Mouse (Mus musculus): Measurements from ENCODE around the gene Fgfr2. TPM values are rescaled to one million over a fixed set of nuclear protein-coding genes. Genes with fewer than 3 reads are reported as not detected.

Fgfr2 gene
- polyA plus RNA-seq, 1 experiment: 0.17 TPM

DNA sequence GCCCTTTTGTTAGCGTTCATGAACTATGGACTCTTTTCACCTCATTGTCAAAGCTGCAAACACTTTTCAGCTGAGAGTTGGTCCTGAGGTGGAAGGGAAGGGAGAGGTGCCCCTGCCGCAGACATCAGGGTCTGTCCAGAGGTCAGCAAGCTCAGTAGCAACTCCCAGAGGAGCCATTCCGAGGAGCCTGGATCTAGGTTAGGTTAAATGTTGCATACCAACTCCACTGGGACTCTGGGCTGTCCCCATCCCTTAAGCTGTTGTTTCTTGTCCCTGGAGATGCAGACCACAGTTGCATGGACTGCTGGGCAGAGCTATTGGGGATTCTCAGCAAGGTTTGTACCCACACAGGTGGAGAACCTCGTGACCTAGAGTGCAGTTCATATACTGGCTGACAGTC lies 424.0 kb downstream of the Fgfr2 start:
- TF ChIP-seq CEBPB (IDR thresholded peaks at IDR 0.05; ENCODE audit: insufficient read depth, poor library complexity, severe bottlenecking): no peak
- TF ChIP-seq POLR2A (IDR thresholded peaks at IDR 0.05; ENCODE audit: insufficient read length, low read depth): no peak
- no peak for TF ChIP-seq SRF (IDR thresholded peaks at IDR 0.05; ENCODE audit: control insufficient read depth, insufficient read length, low read depth)
- no peak for TF ChIP-seq TCF3 (IDR thresholded peaks at IDR 0.05; ENCODE audit: insufficient read length, low read depth)
- no peak for TF ChIP-seq POLR2AphosphoS2 (IDR thresholded peaks at IDR 0.05; ENCODE audit: insufficient read length, low read depth)
- no peak for TF ChIP-seq MYOG (IDR thresholded peaks at IDR 0.05; ENCODE audit: control insufficient read depth in 1 of 3, insufficient read depth in 1 of 3, insufficient read length in 2 of 3, low read depth in 2 of 3)
- no peak for TF ChIP-seq MAX (IDR thresholded peaks at IDR 0.05; ENCODE audit: low read depth)
- no peak for TF ChIP-seq REST (IDR thresholded peaks at IDR 0.05; ENCODE audit: insufficient read depth, insufficient read length)
- no peak for TF ChIP-seq USF1 (IDR thresholded peaks at IDR 0.05; ENCODE audit: low read depth)
- TF ChIP-seq TCF12 (IDR thresholded peaks at IDR 0.05; ENCODE audit: insufficient read depth, poor library complexity, severe bottlenecking): no peak
- TF ChIP-seq MYOD1 (IDR thresholded peaks at IDR 0.05; ENCODE audit: control insufficient read depth in 1 of 3, insufficient read length in 2 of 3, low read depth in 2 of 3): no peak
- no peak for TF ChIP-seq E2F4 (IDR thresholded peaks at IDR 0.05; ENCODE audit: insufficient read depth)
- no peaks in the 10 kb centered on the region for H3K27me3 ChIP-seq (ENCODE audit: control insufficient read depth, insufficient read depth, insufficient read length)
- H3K4me3 ChIP-seq: no peak overlapping the region
- H3K4me2 ChIP-seq (ENCODE audit: low read depth): peak overlapping the region; percentile 3
- H3ac ChIP-seq (ENCODE audit: control insufficient read depth, insufficient read length): no peak overlapping the region
- no peaks in the 10 kb centered on the region for H3K79me2 ChIP-seq (ENCODE audit: control insufficient read depth, insufficient read depth)
- H3K36me3 ChIP-seq (ENCODE audit: control insufficient read depth, insufficient read depth): no peaks in the 10 kb centered on the region

DNA sequence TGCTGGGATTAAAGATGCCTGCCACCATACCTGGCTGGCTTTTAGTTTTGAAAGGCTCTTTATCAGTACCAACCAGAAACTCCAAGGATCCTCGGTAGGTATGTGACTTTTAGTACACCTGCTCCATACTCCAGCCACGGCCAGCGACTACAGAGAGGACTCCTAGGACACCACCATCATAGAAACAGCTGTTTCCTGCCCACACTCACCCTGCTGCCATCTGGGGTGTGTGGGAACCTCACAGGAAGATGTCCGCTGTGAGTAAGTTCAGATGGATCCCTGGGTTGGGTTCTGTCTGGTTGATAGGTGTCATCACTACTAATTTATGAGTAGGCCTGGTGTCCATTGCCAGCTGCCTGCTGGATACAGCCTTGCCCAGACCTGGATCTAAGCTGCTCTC lies 424.4 kb downstream of the Fgfr2 start:
- H3ac ChIP-seq (ENCODE audit: control insufficient read depth, insufficient read length): no peak overlapping the region
- no peak overlapping the region for H3K4me3 ChIP-seq
- no peaks in the 10 kb centered on the region for H3K27me3 ChIP-seq (ENCODE audit: control insufficient read depth, insufficient read depth, insufficient read length)
- no peaks in the 10 kb centered on the region for H3K79me2 ChIP-seq (ENCODE audit: control insufficient read depth, insufficient read depth)
- TF ChIP-seq POLR2AphosphoS2 (IDR thresholded peaks at IDR 0.05; ENCODE audit: insufficient read length, low read depth) (no peak), POLR2A (IDR thresholded peaks at IDR 0.05; ENCODE audit: insufficient read length, low read depth) (no peak), SRF (IDR thresholded peaks at IDR 0.05; ENCODE audit: control insufficient read depth, insufficient read length, low read depth) (no peak), REST (IDR thresholded peaks at IDR 0.05; ENCODE audit: insufficient read depth, insufficient read length) (no peak), MYOG (IDR thresholded peaks at IDR 0.05; ENCODE audit: control insufficient read depth in 1 of 3, insufficient read depth in 1 of 3, insufficient read length in 2 of 3, low read depth in 2 of 3) (peak; percentile 56 to 93 (median 62)), USF1 (IDR thresholded peaks at IDR 0.05; ENCODE audit: low read depth) (no peak), MAX (IDR thresholded peaks at IDR 0.05; ENCODE audit: low read depth) (no peak), E2F4 (IDR thresholded peaks at IDR 0.05; ENCODE audit: insufficient read depth) (no peak), TCF12 (IDR thresholded peaks at IDR 0.05; ENCODE audit: insufficient read depth, poor library complexity, severe bottlenecking) (peak; percentile 58), CEBPB (IDR thresholded peaks at IDR 0.05; ENCODE audit: insufficient read depth, poor library complexity, severe bottlenecking) (no peak), MYOD1 (IDR thresholded peaks at IDR 0.05; ENCODE audit: control insufficient read depth in 1 of 3, insufficient read length in 2 of 3, low read depth in 2 of 3) (peak; percentile 2 to 93 (median 58)), TCF3 (IDR thresholded peaks at IDR 0.05; ENCODE audit: insufficient read length, low read depth) (no peak)
- no peaks in the 10 kb centered on the region for H3K36me3 ChIP-seq (ENCODE audit: control insufficient read depth, insufficient read depth)
- H3K4me2 ChIP-seq (ENCODE audit: low read depth): peak overlapping the region; percentile 3

DNA sequence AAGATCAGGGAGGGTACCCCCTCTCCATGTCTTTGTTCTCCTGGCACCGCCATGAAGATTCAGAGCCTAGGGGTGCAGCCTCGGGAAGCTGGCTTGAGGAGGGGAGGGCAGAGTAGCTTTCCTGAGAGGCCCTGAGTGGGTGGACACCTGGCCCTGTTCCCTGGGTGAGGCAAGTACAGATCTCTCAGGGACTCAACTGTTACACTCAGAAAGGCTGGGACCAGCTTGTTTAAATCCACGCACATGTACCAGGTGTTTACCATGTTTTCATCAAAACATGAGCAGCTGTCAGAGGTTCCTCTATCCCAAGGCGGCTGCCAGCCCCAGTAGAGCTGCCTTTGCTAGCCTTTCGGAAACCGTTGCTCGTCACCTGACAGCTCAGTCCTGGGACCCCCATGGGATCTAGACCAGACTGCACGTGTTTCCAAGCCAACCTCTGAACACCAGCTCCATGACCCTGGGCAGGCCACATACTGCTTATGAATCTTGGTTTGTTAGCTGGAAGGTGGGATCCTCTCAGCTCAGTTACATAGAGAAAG lies 425.8 kb downstream of the Fgfr2 start:
- no peaks in the 10 kb centered on the region for H3K27me3 ChIP-seq (ENCODE audit: control insufficient read depth, insufficient read depth, insufficient read length)
- no peak overlapping the region for H3ac ChIP-seq (ENCODE audit: control insufficient read depth, insufficient read length)
- H3K4me3 ChIP-seq: no peak overlapping the region

DNA sequence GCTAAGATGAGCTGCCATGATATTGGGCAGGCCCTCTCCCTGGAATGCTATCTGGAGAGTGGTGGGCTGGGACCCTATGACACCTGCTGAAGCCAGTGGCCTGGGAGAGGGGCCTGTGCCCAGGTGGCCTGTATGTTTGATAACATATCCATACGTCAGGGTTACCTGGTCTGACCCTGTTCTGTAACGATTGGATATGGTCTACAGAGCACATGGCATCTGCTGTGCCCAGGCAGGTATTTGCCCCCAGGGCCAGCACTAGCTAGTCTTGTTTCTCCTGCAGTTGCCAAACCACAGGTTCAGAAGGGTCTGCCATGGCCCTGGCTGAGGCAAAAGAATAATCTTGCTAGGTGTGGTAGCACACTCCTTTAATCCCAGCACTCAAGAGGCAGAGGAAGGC lies 429.6 kb downstream of the Fgfr2 start:
- Histone ChIP-seq H3ac (ENCODE audit: control insufficient read depth, insufficient read length) (no peak overlapping the region), H3K27me3 (ENCODE audit: control insufficient read depth, insufficient read depth, insufficient read length) (no peaks in the 10 kb centered on the region), H3K4me3 (no peak overlapping the region), H3K4me2 (ENCODE audit: low read depth) (no peak overlapping the region), H3K79me2 (ENCODE audit: control insufficient read depth, insufficient read depth) (no peaks in the 10 kb centered on the region), H3K36me3 (ENCODE audit: control insufficient read depth, insufficient read depth) (no peaks in the 10 kb centered on the region)
- no peak for TF ChIP-seq MYOG (IDR thresholded peaks at IDR 0.05; ENCODE audit: control insufficient read depth in 1 of 3, insufficient read depth in 1 of 3, insufficient read length in 2 of 3, low read depth in 2 of 3)
- no peak for TF ChIP-seq TCF3 (IDR thresholded peaks at IDR 0.05; ENCODE audit: insufficient read length, low read depth)
- no peak for TF ChIP-seq CEBPB (IDR thresholded peaks at IDR 0.05; ENCODE audit: insufficient read depth, poor library complexity, severe bottlenecking)
- TF ChIP-seq E2F4 (IDR thresholded peaks at IDR 0.05; ENCODE audit: insufficient read depth): no peak
- TF ChIP-seq TCF12 (IDR thresholded peaks at IDR 0.05; ENCODE audit: insufficient read depth, poor library complexity, severe bottlenecking): no peak
- no peak for TF ChIP-seq REST (IDR thresholded peaks at IDR 0.05; ENCODE audit: insufficient read depth, insufficient read length)
- no peak for TF ChIP-seq POLR2A (IDR thresholded peaks at IDR 0.05; ENCODE audit: insufficient read length, low read depth)
- no peak for TF ChIP-seq POLR2AphosphoS2 (IDR thresholded peaks at IDR 0.05; ENCODE audit: insufficient read length, low read depth)
- no peak for TF ChIP-seq SRF (IDR thresholded peaks at IDR 0.05; ENCODE audit: control insufficient read depth, insufficient read length, low read depth)
- TF ChIP-seq USF1 (IDR thresholded peaks at IDR 0.05; ENCODE audit: low read depth): no peak

More for the DNA sequence above, 425.8 kb downstream of the Fgfr2 start:
- H3K36me3 ChIP-seq (ENCODE audit: control insufficient read depth, insufficient read depth): no peaks in the 10 kb centered on the region
- H3K79me2 ChIP-seq (ENCODE audit: control insufficient read depth, insufficient read depth): no peaks in the 10 kb centered on the region
- TF ChIP-seq MYOD1 (IDR thresholded peaks at IDR 0.05; ENCODE audit: control insufficient read depth in 1 of 3, insufficient read length in 2 of 3, low read depth in 2 of 3) (peak in 1 of 3 experiments; percentile 16), SRF (IDR thresholded peaks at IDR 0.05; ENCODE audit: control insufficient read depth, insufficient read length, low read depth) (no peak), REST (IDR thresholded peaks at IDR 0.05; ENCODE audit: insufficient read depth, insufficient read length) (no peak)
- no peak overlapping the region for H3K4me2 ChIP-seq (ENCODE audit: low read depth)

DNA sequence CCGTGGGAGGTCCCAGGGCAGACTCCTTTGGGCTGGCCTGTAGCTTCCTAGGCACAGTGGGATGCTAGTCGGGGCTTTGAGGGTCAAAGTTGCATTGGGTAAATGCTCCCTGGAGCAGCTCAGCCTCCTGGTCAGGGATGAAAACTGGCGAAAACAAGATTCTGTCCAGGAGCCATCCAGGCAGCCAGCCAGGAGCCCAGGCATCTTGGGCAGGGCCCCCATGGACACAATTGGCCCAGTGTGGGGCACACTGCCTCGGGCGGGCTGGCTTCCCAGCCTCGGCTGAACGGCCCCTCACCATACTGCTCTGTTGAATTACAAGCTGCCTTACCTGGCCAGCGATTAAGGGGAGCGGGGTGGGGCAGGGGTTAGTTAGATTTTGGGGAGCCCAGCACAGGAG lies 430.4 kb downstream of the Fgfr2 start:
- Histone ChIP-seq H3ac (ENCODE audit: control insufficient read depth, insufficient read length) (no peak overlapping the region), H3K27me3 (ENCODE audit: control insufficient read depth, insufficient read depth, insufficient read length) (no peaks in the 10 kb centered on the region), H3K36me3 (ENCODE audit: control insufficient read depth, insufficient read depth) (no peaks in the 10 kb centered on the region), H3K4me3 (no peak overlapping the region), H3K4me2 (ENCODE audit: low read depth) (no peak overlapping the region), H3K79me2 (ENCODE audit: control insufficient read depth, insufficient read depth) (no peaks in the 10 kb centered on the region)
- TF ChIP-seq SRF (IDR thresholded peaks at IDR 0.05; ENCODE audit: control insufficient read depth, insufficient read length, low read depth): no peak
- no peak for TF ChIP-seq REST (IDR thresholded peaks at IDR 0.05; ENCODE audit: insufficient read depth, insufficient read length)
- TF ChIP-seq POLR2A (IDR thresholded peaks at IDR 0.05; ENCODE audit: insufficient read length, low read depth): no peak
- TF ChIP-seq POLR2AphosphoS2 (IDR thresholded peaks at IDR 0.05; ENCODE audit: insufficient read length, low read depth): no peak
- TF ChIP-seq E2F4 (IDR thresholded peaks at IDR 0.05; ENCODE audit: insufficient read depth): no peak
- no peak for TF ChIP-seq MYOD1 (IDR thresholded peaks at IDR 0.05; ENCODE audit: control insufficient read depth in 1 of 3, insufficient read length in 2 of 3, low read depth in 2 of 3)
- TF ChIP-seq USF1 (IDR thresholded peaks at IDR 0.05; ENCODE audit: low read depth): no peak
- TF ChIP-seq TCF3 (IDR thresholded peaks at IDR 0.05; ENCODE audit: insufficient read length, low read depth): no peak
- TF ChIP-seq MYOG (IDR thresholded peaks at IDR 0.05; ENCODE audit: control insufficient read depth in 1 of 3, insufficient read depth in 1 of 3, insufficient read length in 2 of 3, low read depth in 2 of 3): no peak
- no peak for TF ChIP-seq MAX (IDR thresholded peaks at IDR 0.05; ENCODE audit: low read depth)
